In genomic region chr10:70004058-70004457, GRCm38 (mm10) we compare ENCODE assay signal across 18 mouse cellular contexts.
DNase-seq lines count a peak whose midpoint lies in the region; ATAC-seq and TF ChIP-seq lines count a peak whose summit lies in the region.
"Had no signal": no experiment of that assay in that cellular context is flagged by ENCODE, and none has a peak within 500 bp of the region (broad histone marks: within the 10 kb centered on the region; RNA-seq: fewer than 3 reads in every experiment).

No protein-coding gene starts in this region.

- H3K9me3 ChIP-seq in hindbrain, postnatal 0 days (ENCODE audit: low read length): no peaks in the 10 kb centered on the region
- no peaks in the 10 kb centered on the region for H3K9me3 ChIP-seq in hindbrain, embryonic 10.5 days
- H3K9me3 ChIP-seq in midbrain, embryonic 14.5 days (ENCODE audit: control insufficient read depth, low read length): no peaks in the 10 kb centered on the region
- H3K9me3 ChIP-seq in midbrain, embryonic 13.5 days: no peaks in the 10 kb centered on the region
- H3K9me3 ChIP-seq in MEL (replicated peaks; ENCODE audit: insufficient read depth, low read length): no peaks in the 10 kb centered on the region
- H3K9me3 ChIP-seq: embryonic facial prominence, embryonic 12.5 days; heart, embryonic 10.5 days; limb, embryonic 12.5 days had no signal

- H3K4me1 ChIP-seq in hindbrain, postnatal 0 days (ENCODE audit: insufficient read depth, low read length): no peaks in the 10 kb centered on the region
- peaks cover 5% of the 10 kb centered on the region; the same call in 1 of the 2 replicates for H3K4me1 ChIP-seq in hindbrain, embryonic 10.5 days (replicated peaks)
- H3K4me1 ChIP-seq in midbrain, embryonic 14.5 days (ENCODE audit: control insufficient read depth, insufficient read depth, low read length): no peaks in the 10 kb centered on the region
- H3K4me1 ChIP-seq in midbrain, embryonic 13.5 days (replicated peaks): no peaks in the 10 kb centered on the region
- no peaks in the 10 kb centered on the region for H3K4me1 ChIP-seq in MEL (ENCODE audit: control insufficient read depth in 1 of 2, insufficient read depth in 2 of 2, low read length in 2 of 2)
- H3K4me1 ChIP-seq: embryonic facial prominence, embryonic 12.5 days; heart, embryonic 10.5 days; limb, embryonic 12.5 days had no signal

- peak; percentile 37 for DNase-seq in hindbrain, postnatal 0 days (ENCODE audit: low spot score)
- no peak for DNase-seq in hindbrain, embryonic 10.5 days (ENCODE audit: low spot score)
- DNase-seq in midbrain, embryonic 14.5 days: peak; percentile 19
- DNase-seq in MEL (ENCODE audit: low read depth, low spot score): no peak
- DNase-seq in induced T-regulatory cell, adult 2 months (ENCODE audit: low read depth): peak; percentile 2
- DNase-seq in layer of hippocampus, postnatal 25 days (ENCODE audit: extremely low spot score in 1 of 2, low spot score in 1 of 2): no peak
- DNase-seq: adrenal gland, postnatal 14 days; cerebellum, adult 18-20 months; gastrocnemius, postnatal 25 days; heart, postnatal 14 days; lung, postnatal 36 days; thymus, adult 2 months had no signal

- H3K27me3 ChIP-seq in hindbrain, postnatal 0 days (ENCODE audit: insufficient read depth, low read length): no peaks in the 10 kb centered on the region
- no peaks in the 10 kb centered on the region for H3K27me3 ChIP-seq in hindbrain, embryonic 10.5 days (ENCODE audit: insufficient read depth, poor library complexity, severe bottlenecking)
- H3K27me3 ChIP-seq in midbrain, embryonic 14.5 days (ENCODE audit: control insufficient read depth, insufficient read depth, low read length): no peaks in the 10 kb centered on the region
- no peaks in the 10 kb centered on the region for H3K27me3 ChIP-seq in midbrain, embryonic 13.5 days
- no peaks in the 10 kb centered on the region for H3K27me3 ChIP-seq in MEL (ENCODE audit: control insufficient read depth in 1 of 2, insufficient read depth in 2 of 2, low read length in 2 of 2)
- H3K27me3 ChIP-seq: embryonic facial prominence, embryonic 12.5 days; limb, embryonic 12.5 days had no signal

- no peak for TF ChIP-seq EP300 in MEL (IDR thresholded peaks at IDR 0.05; ENCODE audit: low read depth in 1 of 2, low read length in 2 of 2)

- WGBS in hindbrain, postnatal 0 days: 84% methylated on average over 5 of the region's 5 CpGs
- 94% methylated on average over 5 of the region's 5 CpGs for WGBS in hindbrain, embryonic 10.5 days
- 93% methylated on average over 5 of the region's 5 CpGs for WGBS in midbrain, embryonic 14.5 days
- 94% methylated on average over 5 of the region's 5 CpGs for WGBS in midbrain, embryonic 13.5 days

- H3K79me2 ChIP-seq in MEL (ENCODE audit: control insufficient read depth, insufficient read depth, low read length, poor library complexity): no peaks in the 10 kb centered on the region

- H3K4me2 ChIP-seq in hindbrain, postnatal 0 days (ENCODE audit: low read depth, low read length): no peak overlapping the region
- no peak overlapping the region for H3K4me2 ChIP-seq in midbrain, embryonic 14.5 days (ENCODE audit: low read length)
- no peak overlapping the region for H3K4me2 ChIP-seq in midbrain, embryonic 13.5 days (replicated peaks)
- H3K4me2 ChIP-seq: embryonic facial prominence, embryonic 12.5 days; limb, embryonic 12.5 days had no signal

- H3K27ac ChIP-seq in hindbrain, postnatal 0 days: no peak overlapping the region
- no peak overlapping the region for H3K27ac ChIP-seq in hindbrain, embryonic 10.5 days
- no peak overlapping the region for H3K27ac ChIP-seq in midbrain, embryonic 14.5 days (replicated peaks; ENCODE audit: low read depth, low read length)
- no peak overlapping the region for H3K27ac ChIP-seq in midbrain, embryonic 13.5 days
- H3K27ac ChIP-seq in MEL (ENCODE audit: control insufficient read depth, low read depth, low read length): no peak overlapping the region
- H3K27ac ChIP-seq: embryonic facial prominence, embryonic 12.5 days; heart, embryonic 10.5 days; limb, embryonic 12.5 days had no signal

- TF ChIP-seq POLR2A in MEL (IDR thresholded peaks at IDR 0.05; ENCODE audit: control insufficient read depth in 1 of 2, insufficient read depth in 1 of 2, low read depth in 1 of 2, low read length in 2 of 2, poor library complexity in 1 of 2): no peak

- H3K9ac ChIP-seq in hindbrain, postnatal 0 days (replicated peaks; ENCODE audit: low read length): no peak overlapping the region
- no peak overlapping the region for H3K9ac ChIP-seq in midbrain, embryonic 14.5 days (replicated peaks; ENCODE audit: low read length)
- H3K9ac ChIP-seq in midbrain, embryonic 13.5 days (replicated peaks): no peak overlapping the region
- H3K9ac ChIP-seq in MEL (ENCODE audit: control insufficient read depth, low read depth, low read length, poor library complexity, severe bottlenecking): no peak overlapping the region
- H3K9ac ChIP-seq: embryonic facial prominence, embryonic 12.5 days; limb, embryonic 12.5 days had no signal

- TF ChIP-seq RAD21 in MEL (IDR thresholded peaks at IDR 0.05; ENCODE audit: low read depth, low read length): no peak; the same call in 1 of the 2 replicates

- H3K4me3 ChIP-seq in hindbrain, postnatal 0 days (ENCODE audit: low read length): no peak overlapping the region
- H3K4me3 ChIP-seq in hindbrain, embryonic 10.5 days: no peak overlapping the region
- no peak overlapping the region for H3K4me3 ChIP-seq in midbrain, embryonic 14.5 days (replicated peaks; ENCODE audit: low read depth, low read length)
- H3K4me3 ChIP-seq in midbrain, embryonic 13.5 days (replicated peaks): no peak overlapping the region
- no peak overlapping the region for H3K4me3 ChIP-seq in MEL (ENCODE audit: control insufficient read depth in 1 of 2, insufficient read depth in 1 of 2, low read depth in 2 of 2, low read length in 2 of 2)
- H3K4me3 ChIP-seq: embryonic facial prominence, embryonic 12.5 days; heart, embryonic 10.5 days; limb, embryonic 12.5 days had no signal

- H3K36me3 ChIP-seq in hindbrain, postnatal 0 days (ENCODE audit: insufficient read depth, low read length): peaks cover 34% of the 10 kb centered on the region; the same call in 1 of the 2 replicates
- H3K36me3 ChIP-seq in hindbrain, embryonic 10.5 days: peaks cover 74% of the 10 kb centered on the region
- H3K36me3 ChIP-seq in midbrain, embryonic 14.5 days (ENCODE audit: control insufficient read depth, insufficient read depth, low read length): peaks cover 81% of the 10 kb centered on the region
- peaks cover 69% of the 10 kb centered on the region for H3K36me3 ChIP-seq in midbrain, embryonic 13.5 days
- H3K36me3 ChIP-seq in MEL (ENCODE audit: control insufficient read depth in 1 of 2, insufficient read depth in 2 of 2, low read length in 2 of 2): no peaks in the 10 kb centered on the region

- ATAC-seq in hindbrain, postnatal 0 days: no peak
- no peak for ATAC-seq in midbrain, embryonic 14.5 days (ENCODE audit: low FRiP score, low TSS enrichment)
- no peak for ATAC-seq in midbrain, embryonic 13.5 days
- ATAC-seq: activated CD4-positive, CD25-positive, alpha-beta regulatory T cell, adult 4 months; CD4-positive, CD25-positive, alpha-beta regulatory T cell, adult 4 months had no signal

- TF ChIP-seq CTCF in hindbrain, postnatal 0 days (IDR thresholded peaks at IDR 0.05; ENCODE audit: low read depth): peak; percentile 46
- peak; percentile 19 to 32 (median 25); a peak in 5 of 6 replicates for TF ChIP-seq CTCF in MEL (IDR thresholded peaks at IDR 0.05 in 2 of 3, conservative IDR thresholded peaks at IDR 0.05 in 1 of 3; ENCODE audit: control insufficient read depth in 1 of 3, insufficient read depth in 1 of 3, low read depth in 2 of 3, low read length in 3 of 3, poor library complexity in 1 of 3, severe bottlenecking in 1 of 3)

TF ChIP-seq in MEL, 35 proteins besides CTCF, POLR2A, EP300 and RAD21:
- TF ChIP-seq GABPA (IDR thresholded peaks at IDR 0.05; ENCODE audit: low read depth, low read length): no peak
- TF ChIP-seq SMC3 (IDR thresholded peaks at IDR 0.05; ENCODE audit: low read depth, low read length): peak; percentile 23; the same call in 1 of the 2 replicates

Comparison
In these comparisons a context has a peak if more than half of its experiments do, and no peak if none do; other contexts are left out.
1. DNase-seq: peak in hindbrain, postnatal 0 days (single experiment), midbrain, embryonic 14.5 days (single experiment) and induced T-regulatory cell, adult 2 months (single experiment); none in hindbrain, embryonic 10.5 days (single experiment), MEL (single experiment) and layer of hippocampus, postnatal 25 days (0 of 2).